17 mouse cellular contexts compared by ENCODE assay signal in the genomic region with DNA sequence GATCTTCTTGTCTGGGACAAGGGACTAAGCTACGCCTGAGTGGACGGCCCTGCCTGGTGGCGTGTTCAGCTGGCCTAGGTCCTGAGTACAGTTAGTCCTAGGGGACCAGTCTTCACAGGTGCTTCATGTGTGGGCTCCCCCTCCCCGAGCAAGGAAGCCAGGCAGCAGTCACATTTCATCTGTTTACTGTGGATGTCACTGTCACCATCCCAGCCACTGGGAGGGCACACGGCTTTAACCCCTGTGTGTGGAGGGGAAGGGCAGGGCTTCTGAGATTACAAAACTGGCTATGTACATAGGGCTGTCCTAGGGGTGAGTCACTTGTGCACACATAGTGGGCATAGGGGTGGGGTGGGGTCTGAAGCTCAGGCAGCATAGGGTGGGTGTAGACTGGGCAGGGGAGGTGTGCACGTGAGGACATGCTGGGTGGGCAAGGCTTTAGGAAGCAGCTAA. TPM values are rescaled to one million over a fixed set of nuclear protein-coding genes. Genes with fewer than 3 reads are reported as not detected.
A peak's percentile ranks its signal among the peaks of the same experiment; 100 is the strongest.
DNase-seq lines count a peak whose midpoint lies in the region; ATAC-seq and TF ChIP-seq lines count a peak whose summit lies in the region.
"Had no signal": no experiment of that assay in that cellular context is flagged by ENCODE, and none has a peak within 500 bp of the region (broad histone marks: within the 10 kb centered on the region; RNA-seq: fewer than 3 reads in every experiment).

No protein-coding gene starts in this region.

- TF ChIP-seq EP300 in CH12.LX (IDR thresholded peaks at IDR 0.05; ENCODE audit: low read length), result peak; percentile 35; the same call in 1 of the 2 replicates

- H3K9ac ChIP-seq in forebrain, postnatal 0 days, result no peak overlapping the region
- 0 out of 2 replicates have a peak overlapping the region, but pooled peaks have one; percentile 22 for H3K9ac ChIP-seq in kidney, embryonic 16.5 days (replicated peaks; ENCODE audit: low read length)
- H3K9ac ChIP-seq in CH12.LX (ENCODE audit: insufficient read depth, low read depth), result no peak overlapping the region
- no peak overlapping the region for H3K9ac ChIP-seq in liver, embryonic 16.5 days (ENCODE audit: low read depth, low read length)
- H3K9ac ChIP-seq: limb, embryonic 15.5 days; neural tube, embryonic 12.5 days had no signal

- no peak for TF ChIP-seq CTCF in forebrain, postnatal 0 days (IDR thresholded peaks at IDR 0.05; ENCODE audit: low read depth)
- no peak for TF ChIP-seq CTCF in CH12.LX (conservative IDR thresholded peaks at IDR 0.05 in 1 of 2, IDR thresholded peaks at IDR 0.05 in 1 of 2; ENCODE audit: low read depth in 2 of 2, low read length in 2 of 2)

- H3K27ac ChIP-seq in forebrain, embryonic 10.5 days, result 0 out of 2 replicates have a peak overlapping the region, but pooled peaks have one; percentile 5
- H3K27ac ChIP-seq in forebrain, postnatal 0 days (ENCODE audit: low read depth, low read length), result no peak overlapping the region
- peak overlapping the region; percentile 48; the same call in 1 of the 2 replicates for H3K27ac ChIP-seq in kidney, embryonic 16.5 days (ENCODE audit: low read length)
- no peak overlapping the region for H3K27ac ChIP-seq in CH12.LX (ENCODE audit: insufficient read depth, low read depth)
- no peak overlapping the region for H3K27ac ChIP-seq in liver, embryonic 16.5 days (ENCODE audit: low read length)
- H3K27ac ChIP-seq: limb, embryonic 15.5 days; neural tube, embryonic 12.5 days had no signal

- H3K36me3 ChIP-seq in forebrain, embryonic 10.5 days (replicated peaks), result peaks cover 53% of the 10 kb centered on the region
- H3K36me3 ChIP-seq in forebrain, postnatal 0 days (ENCODE audit: insufficient read depth), result peaks cover 49% of the 10 kb centered on the region
- peaks cover 26% of the 10 kb centered on the region for H3K36me3 ChIP-seq in kidney, embryonic 16.5 days (ENCODE audit: insufficient read depth, low read length)
- no peaks in the 10 kb centered on the region for H3K36me3 ChIP-seq in CH12.LX (replicated peaks in 1 of 2; ENCODE audit: control insufficient read depth in 1 of 2, insufficient read depth in 1 of 2, low read length in 1 of 2)
- peaks cover 44% of the 10 kb centered on the region for H3K36me3 ChIP-seq in liver, embryonic 16.5 days (ENCODE audit: control insufficient read depth, insufficient read depth)

- no peaks in the 10 kb centered on the region for H3K9me3 ChIP-seq in forebrain, embryonic 10.5 days
- no peaks in the 10 kb centered on the region for H3K9me3 ChIP-seq in forebrain, postnatal 0 days (ENCODE audit: low read length)
- H3K9me3 ChIP-seq in kidney, embryonic 16.5 days (ENCODE audit: low read length), result 0 out of 2 replicates have a peak, but pooled peaks cover 5% of the 10 kb centered on the region
- peaks cover 12% of the 10 kb centered on the region for H3K9me3 ChIP-seq in CH12.LX (replicated peaks; ENCODE audit: low read length)
- H3K9me3 ChIP-seq in liver, embryonic 16.5 days (replicated peaks; ENCODE audit: control insufficient read depth, low read length), result no peaks in the 10 kb centered on the region
- H3K9me3 ChIP-seq: limb, embryonic 15.5 days; megakaryocyte, embryonic 14.5 days; neural tube, embryonic 12.5 days had no signal

- peaks cover 23% of the 10 kb centered on the region for H3K4me1 ChIP-seq in forebrain, embryonic 10.5 days
- H3K4me1 ChIP-seq in forebrain, postnatal 0 days (ENCODE audit: insufficient read depth), result no peaks in the 10 kb centered on the region
- peaks cover 31% of the 10 kb centered on the region for H3K4me1 ChIP-seq in kidney, embryonic 16.5 days (ENCODE audit: insufficient read depth, low read length)
- peaks cover 19 to 47% of the 10 kb centered on the region in 2 experiments for H3K4me1 ChIP-seq in CH12.LX (ENCODE audit: control insufficient read depth in 1 of 2, insufficient read depth in 2 of 2)
- H3K4me1 ChIP-seq in liver, embryonic 16.5 days (ENCODE audit: control insufficient read depth, low read depth, low read length), result peaks cover 5% of the 10 kb centered on the region; the same call in 1 of the 2 replicates

- in situ Hi-C loops in CH12.LX (cut with MboI; ENCODE audit: low pct_ligation_motif_present, low pct_unique_long_range_greater_than_20kb, low sequenced_read_pairs), result no loop called here

- no peak for ATAC-seq in forebrain, postnatal 0 days
- peak; percentile 56 for ATAC-seq in kidney, embryonic 16.5 days (ENCODE audit: low FRiP score, low TSS enrichment)
- peak; percentile 85 for ATAC-seq in liver, embryonic 16.5 days (ENCODE audit: low read depth)

- H3K27me3 ChIP-seq in forebrain, embryonic 10.5 days (ENCODE audit: poor library complexity, severe bottlenecking), result no peaks in the 10 kb centered on the region
- no peaks in the 10 kb centered on the region for H3K27me3 ChIP-seq in forebrain, postnatal 0 days (ENCODE audit: insufficient read depth, low read length)
- no peaks in the 10 kb centered on the region for H3K27me3 ChIP-seq in kidney, embryonic 16.5 days (ENCODE audit: insufficient read depth, low read length)
- peaks cover 69% of the 10 kb centered on the region for H3K27me3 ChIP-seq in CH12.LX (replicated peaks)
- no peaks in the 10 kb centered on the region for H3K27me3 ChIP-seq in liver, embryonic 16.5 days (ENCODE audit: control insufficient read depth, insufficient read depth, low read depth, low read length)
- H3K27me3 ChIP-seq: limb, embryonic 15.5 days; megakaryocyte, embryonic 14.5 days; neural tube, embryonic 12.5 days had no signal

- no peak for TF ChIP-seq POLR2A in CH12.LX (IDR thresholded peaks at IDR 0.05; ENCODE audit: low read depth, low read length)

- H3K4me2 ChIP-seq in forebrain, postnatal 0 days (ENCODE audit: low read depth), result no peak overlapping the region
- H3K4me2 ChIP-seq in kidney, embryonic 16.5 days (replicated peaks; ENCODE audit: low read depth, low read length), result no peak overlapping the region
- H3K4me2 ChIP-seq in CH12.LX (ENCODE audit: insufficient read depth, low read depth, poor library complexity, severe bottlenecking), result no peak overlapping the region
- no peak overlapping the region for H3K4me2 ChIP-seq in liver, embryonic 16.5 days (ENCODE audit: low read depth, low read length)
- H3K4me2 ChIP-seq: limb, embryonic 15.5 days; neural tube, embryonic 12.5 days had no signal

- no peak for TF ChIP-seq RAD21 in CH12.LX (IDR thresholded peaks at IDR 0.05; ENCODE audit: low read depth, low read length)

- H3K79me2 ChIP-seq in CH12.LX (replicated peaks; ENCODE audit: control insufficient read depth, extremely low read depth, insufficient read depth, poor library complexity, severe bottlenecking), result no peaks in the 10 kb centered on the region

- H3K4me3 ChIP-seq in forebrain, embryonic 10.5 days, result no peak overlapping the region
- H3K4me3 ChIP-seq in forebrain, postnatal 0 days (ENCODE audit: low read depth, low read length), result no peak overlapping the region
- H3K4me3 ChIP-seq in kidney, embryonic 16.5 days (ENCODE audit: low read length), result no peak overlapping the region
- H3K4me3 ChIP-seq in CH12.LX (replicated peaks in 1 of 3; ENCODE audit: low read depth in 2 of 3, low read length in 2 of 3, poor library complexity in 1 of 3), result no peak overlapping the region
- no peak overlapping the region for H3K4me3 ChIP-seq in liver, embryonic 16.5 days (ENCODE audit: low read depth, low read length)
- H3K4me3 ChIP-seq: limb, embryonic 15.5 days; megakaryocyte, embryonic 14.5 days; neural tube, embryonic 12.5 days had no signal

- no peak for DNase-seq in forebrain, embryonic 10.5 days (ENCODE audit: extremely low spot score, low spot score)
- no peak for DNase-seq in forebrain, postnatal 0 days
- no peak for DNase-seq in kidney, adult 8-10 months
- DNase-seq in CH12.LX (ENCODE audit: extremely low read depth), result peak; percentile 43
- DNase-seq in spleen, postnatal 36 days (ENCODE audit: low spot score in 2 of 2), result no peak
- DNase-seq in cerebellum, adult 9-11 months, result no peak
- DNase-seq: cerebellum, adult 11-12 months; embryo, embryonic 11 days; heart, adult 11 months; heart, postnatal 14 days; right cerebral cortex, adult 18-20 months; thymus, postnatal 14 days had no signal

- WGBS in forebrain, embryonic 10.5 days, result 84% methylated on average over 6 of the region's 6 CpGs
- WGBS in forebrain, postnatal 0 days, result 71% methylated on average over 6 of the region's 6 CpGs
- WGBS in kidney, embryonic 16.5 days, result 39% methylated on average over 6 of the region's 6 CpGs
- 66% methylated on average over 6 of the region's 6 CpGs for WGBS in liver, embryonic 16.5 days (ENCODE audit: insufficient replicate concordance)

- dilution Hi-C loops in CH12.LX (cut with MboI; ENCODE audit: extremely low pct_ligation_motif_present, extremely low pct_unique_long_range_greater_than_20kb, low sequenced_read_pairs), result no loop called here

RNA-seq across cellular contexts. Expression of a gene that starts 15.0 kb away (rescaled TPM):
- polyA plus RNA-seq in forebrain, embryonic 10.5 days (2016; fragmentation: Nextera tagmentation; extraction: Ambion mirVana), result 12.1 and 12.5 TPM in 2 replicates
- 6.9 and 10.2 TPM in 2 replicates for total RNA-seq in forebrain, postnatal 0 days (2014; rRNA removed)
- 31.9 and 38.1 TPM in 2 replicates for polyA plus RNA-seq in forebrain, postnatal 0 days (2015; fragmentation: Nextera tagmentation; extraction: Ambion mirVana)
- polyA plus RNA-seq in kidney, embryonic 16.5 days (2015; fragmentation: Nextera tagmentation; extraction: Ambion mirVana), result 72.3 and 85.2 TPM in 2 replicates
- total RNA-seq in CH12.LX (2012; rRNA removed), result not detected in 2 replicates
- total RNA-seq in CH12.LX (2014; rRNA removed), result not detected in 2 replicates
- polyA plus RNA-seq in CH12.LX (2012; ENCODE audit: insufficient read length, low read depth), result not detected in 2 replicates
- polyA plus RNA-seq in liver, embryonic 16.5 days (2015; fragmentation: Nextera tagmentation; extraction: Ambion mirVana), result 10.7 and 13.9 TPM in 2 replicates

RNA-seq across cellular contexts. Expression of a gene that starts 16.4 kb away (rescaled TPM):
- 35.8 and 36.7 TPM in 2 replicates for polyA plus RNA-seq in forebrain, embryonic 10.5 days (2016; fragmentation: Nextera tagmentation; extraction: Ambion mirVana)
- total RNA-seq in forebrain, postnatal 0 days (2014; rRNA removed), result 145 and 150 TPM in 2 replicates
- 113 and 130 TPM in 2 replicates for polyA plus RNA-seq in forebrain, postnatal 0 days (2015; fragmentation: Nextera tagmentation; extraction: Ambion mirVana)
- 19.2 and 21.2 TPM in 2 replicates for polyA plus RNA-seq in kidney, embryonic 16.5 days (2015; fragmentation: Nextera tagmentation; extraction: Ambion mirVana)
- total RNA-seq in CH12.LX (2012; rRNA removed) (0.04 and 0.17 TPM in 2 replicates), CH12.LX (2014; rRNA removed) (0.07 TPM in 1 of 2 replicates, not detected in the other)
- polyA plus RNA-seq in CH12.LX (2012; ENCODE audit: insufficient read length, low read depth), result not detected in 2 replicates
- 27.2 and 34.7 TPM in 2 replicates for polyA plus RNA-seq in liver, embryonic 16.5 days (2015; fragmentation: Nextera tagmentation; extraction: Ambion mirVana)

RNA-seq across cellular contexts. Expression of a gene that starts 35.3 kb away (rescaled TPM):
- polyA plus RNA-seq in forebrain, embryonic 10.5 days (2016; fragmentation: Nextera tagmentation; extraction: Ambion mirVana), result 8.7 and 10.7 TPM in 2 replicates
- total RNA-seq in forebrain, postnatal 0 days (2014; rRNA removed), result 184 and 202 TPM in 2 replicates
- polyA plus RNA-seq in forebrain, postnatal 0 days (2015; fragmentation: Nextera tagmentation; extraction: Ambion mirVana), result 22.3 and 24.9 TPM in 2 replicates
- polyA plus RNA-seq in kidney, embryonic 16.5 days (2015; fragmentation: Nextera tagmentation; extraction: Ambion mirVana), result 9.9 and 10.7 TPM in 2 replicates
- total RNA-seq in CH12.LX (2012; rRNA removed) (21.2 and 21.8 TPM in 2 replicates), CH12.LX (2014; rRNA removed) (5.7 and 7.8 TPM in 2 replicates)
- 20.3 and 21.2 TPM in 2 replicates for polyA plus RNA-seq in CH12.LX (2012; ENCODE audit: insufficient read length, low read depth)
- polyA plus RNA-seq in liver, embryonic 16.5 days (2015; fragmentation: Nextera tagmentation; extraction: Ambion mirVana), result 7.1 and 7.6 TPM in 2 replicates

RNA-seq across cellular contexts. Expression of a gene that starts 50.0 kb away (rescaled TPM):
- polyA plus RNA-seq in forebrain, embryonic 10.5 days (2016; fragmentation: Nextera tagmentation; extraction: Ambion mirVana), result not detected in 2 replicates
- total RNA-seq in forebrain, postnatal 0 days (2014; rRNA removed), result 0.15 TPM in 1 of 2 replicates, not detected in the other
- polyA plus RNA-seq in forebrain, postnatal 0 days (2015; fragmentation: Nextera tagmentation; extraction: Ambion mirVana), result 0.09 and 0.13 TPM in 2 replicates
- polyA plus RNA-seq in kidney, embryonic 16.5 days (2015; fragmentation: Nextera tagmentation; extraction: Ambion mirVana), result 0.19 and 0.71 TPM in 2 replicates
- total RNA-seq in CH12.LX (2012; rRNA removed) (0.08 and 0.34 TPM in 2 replicates), CH12.LX (2014; rRNA removed) (not detected in 2 replicates)
- 0.39 and 0.45 TPM in 2 replicates for polyA plus RNA-seq in CH12.LX (2012; ENCODE audit: insufficient read length, low read depth)
- 0.86 and 0.96 TPM in 2 replicates for polyA plus RNA-seq in liver, embryonic 16.5 days (2015; fragmentation: Nextera tagmentation; extraction: Ambion mirVana)

RNA-seq across cellular contexts. Expression of a gene that starts 50.5 kb away (rescaled TPM):
- polyA plus RNA-seq in forebrain, embryonic 10.5 days (2016; fragmentation: Nextera tagmentation; extraction: Ambion mirVana), result 5.5 and 6.5 TPM in 2 replicates
- 12.3 and 23.5 TPM in 2 replicates for total RNA-seq in forebrain, postnatal 0 days (2014; rRNA removed)
- 5.2 and 7.4 TPM in 2 replicates for polyA plus RNA-seq in forebrain, postnatal 0 days (2015; fragmentation: Nextera tagmentation; extraction: Ambion mirVana)
- 25.5 and 25.8 TPM in 2 replicates for polyA plus RNA-seq in kidney, embryonic 16.5 days (2015; fragmentation: Nextera tagmentation; extraction: Ambion mirVana)
- total RNA-seq in CH12.LX (2012; rRNA removed), result 34.9 and 53.0 TPM in 2 replicates
- 5.5 and 5.8 TPM in 2 replicates for total RNA-seq in CH12.LX (2014; rRNA removed)
- 8.3 and 9.0 TPM in 2 replicates for polyA plus RNA-seq in CH12.LX (2012; ENCODE audit: insufficient read length, low read depth)
- 1.7 and 2.2 TPM in 2 replicates for polyA plus RNA-seq in liver, embryonic 16.5 days (2015; fragmentation: Nextera tagmentation; extraction: Ambion mirVana)

Comparison
In these comparisons a context has a peak if more than half of its experiments do, and no peak if none do; other contexts are left out.
1. H3K27ac ChIP-seq: peak in forebrain, embryonic 10.5 days (single experiment) and kidney, embryonic 16.5 days (single experiment); none in forebrain, postnatal 0 days (single experiment), CH12.LX (single experiment) and liver, embryonic 16.5 days (single experiment).
2. RNA of a gene that starts 15.0 kb away (polyA plus RNA-seq): 72.3 to 85.2 TPM in kidney, embryonic 16.5 days, 31.9 to 38.1 TPM in forebrain, postnatal 0 days, 10.7 to 13.9 TPM in liver, embryonic 16.5 days and 12.1 to 12.5 TPM in forebrain, embryonic 10.5 days; not detected in CH12.LX; every median in the first group is over 10 times any median in the second.
3. RNA of a gene that starts 16.4 kb away (polyA plus RNA-seq): 113 to 130 TPM in forebrain, postnatal 0 days, 35.8 to 36.7 TPM in forebrain, embryonic 10.5 days, 27.2 to 34.7 TPM in liver, embryonic 16.5 days and 19.2 to 21.2 TPM in kidney, embryonic 16.5 days; not detected in CH12.LX; every median in the first group is over 10 times any median in the second.